Mouse (Mus musculus) heart, postnatal 14 days (tissue): ENCODE measurements around the gene Cdca7. TPM values are rescaled to one million over a fixed set of nuclear protein-coding genes. Genes with fewer than 3 reads are reported as not detected.

ENCODE experiments used
- DNase-seq, 2 experiments: peaks; one replicate each; pipeline ENCODE4 v3.0.0; 2021 to 2022
- intact Hi-C: fragments of 180-260 bp; cut with DNase I; formaldehyde crosslinking; loops from one replicate; pipeline ENCODE4 v1.15.1; 2025
- long read RNA-seq, 2 experiments: library from polyadenylated mRNA; stranded (forward); transcript quantifications; one replicate each; pipeline ENCODE4 v2.0.0; 2021
- total RNA-seq, 2 experiments: library from RNA; stranded (reverse); gene quantifications; 2 replicates each; pipeline ENCODE4 v1.2.3; 2021

The Cdca7 gene
- total RNA-seq: 1 to 10 TPM; 2.9 to 9.4 TPM
- long read RNA-seq, experiment 1, transcript Cdca7-201 (9 exons, 2,424 nt): major isoform, 16 of 18 reads
- long read RNA-seq, experiment 1, partial matches to known transcripts: 0 of 18 reads
- long read RNA-seq, experiment 1, other reads (novel, unspliced or antisense): 2 of 18 reads
- long read RNA-seq, experiment 2, partial matches to known transcripts: 1 of 7 reads
- long read RNA-seq, experiment 2, other reads (novel, unspliced or antisense): 2 of 7 reads

DNA sequence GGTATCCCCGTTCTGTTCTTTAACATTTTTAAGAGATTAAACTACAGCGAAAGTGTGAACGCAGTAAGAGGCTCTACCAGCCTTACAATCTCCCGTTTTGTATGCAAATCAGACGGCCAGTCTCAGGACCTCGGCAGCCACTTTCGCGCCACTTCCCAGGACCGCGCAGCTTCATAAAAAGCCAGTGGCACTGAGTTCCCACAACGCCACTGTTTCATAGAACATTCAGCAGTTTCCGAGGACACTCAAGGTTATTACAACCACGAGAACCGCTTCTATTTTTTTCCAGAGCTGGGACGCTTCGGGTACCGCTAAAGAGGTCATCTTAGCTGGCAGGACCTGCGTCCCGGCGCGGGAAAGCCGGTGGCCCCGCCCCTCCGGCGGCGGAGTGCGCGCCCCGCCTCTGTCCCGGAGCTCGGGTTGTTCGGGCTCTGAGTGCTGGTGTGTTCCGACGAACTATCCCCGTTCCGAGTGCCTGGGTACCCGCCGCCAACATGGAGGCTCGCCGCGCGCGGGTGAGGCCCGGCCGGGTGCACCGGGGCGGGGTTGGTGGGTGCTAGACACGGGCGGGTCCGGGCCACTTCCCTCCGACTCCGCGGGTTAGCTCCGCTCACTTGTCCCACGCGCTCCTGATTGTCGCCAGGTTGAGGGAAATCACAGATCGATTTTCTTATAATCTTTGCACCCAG lies at the start of gene Cdca7:
Cdca7 (plus strand) TSS at position 363 of the 689 bp plus-strand sequence.
- peak; percentile 79 to 80 for DNase-seq
- intact Hi-C loops: loop anchor here (10.0 kb wide), 1 partner anchor 191 kb away; the partner anchor contains the start of gene Map3k20

DNA sequence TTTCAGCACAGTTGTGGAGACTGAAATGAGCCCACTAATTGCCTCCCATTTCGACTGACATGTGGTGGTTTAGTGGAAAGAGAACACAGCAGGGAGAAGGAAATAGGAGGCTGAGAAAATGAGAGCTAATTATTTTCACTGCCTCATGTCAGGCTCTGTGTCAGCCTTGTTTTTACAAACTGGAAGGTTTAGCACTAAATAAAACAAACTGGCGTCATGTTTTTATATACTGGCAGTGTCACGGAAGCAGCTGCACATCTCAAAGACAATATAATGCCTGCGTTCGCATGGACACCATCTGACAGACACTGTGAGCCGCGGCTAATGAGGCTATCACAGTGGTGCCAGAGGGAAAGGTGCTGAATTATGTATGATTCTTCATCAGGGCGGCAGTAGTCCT lies 49.2 kb upstream of the Cdca7 start:
- DNase-seq: no peak
- intact Hi-C loops: no loop called here

DNA sequence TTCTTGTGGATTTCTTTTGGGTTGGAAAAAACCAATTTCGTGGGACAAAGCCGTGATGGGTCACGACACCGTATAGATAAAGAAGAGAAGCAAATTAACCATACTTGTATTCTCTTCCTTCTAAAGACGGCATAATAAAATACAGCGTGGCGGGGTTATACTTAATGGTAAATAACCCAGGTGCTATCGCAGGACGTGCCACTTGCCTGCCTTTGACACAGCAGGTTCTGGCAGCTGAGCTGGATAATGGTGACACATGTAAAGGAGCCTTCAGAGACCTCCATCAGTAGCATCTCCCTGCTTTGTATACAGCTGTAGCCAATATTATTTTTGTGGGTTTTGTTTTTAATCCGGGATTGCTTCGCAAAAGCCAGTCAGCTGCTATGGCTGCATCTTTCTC lies 48.7 kb upstream of the Cdca7 start:
- DNase-seq: no peak
- intact Hi-C loops: no loop called here

DNA sequence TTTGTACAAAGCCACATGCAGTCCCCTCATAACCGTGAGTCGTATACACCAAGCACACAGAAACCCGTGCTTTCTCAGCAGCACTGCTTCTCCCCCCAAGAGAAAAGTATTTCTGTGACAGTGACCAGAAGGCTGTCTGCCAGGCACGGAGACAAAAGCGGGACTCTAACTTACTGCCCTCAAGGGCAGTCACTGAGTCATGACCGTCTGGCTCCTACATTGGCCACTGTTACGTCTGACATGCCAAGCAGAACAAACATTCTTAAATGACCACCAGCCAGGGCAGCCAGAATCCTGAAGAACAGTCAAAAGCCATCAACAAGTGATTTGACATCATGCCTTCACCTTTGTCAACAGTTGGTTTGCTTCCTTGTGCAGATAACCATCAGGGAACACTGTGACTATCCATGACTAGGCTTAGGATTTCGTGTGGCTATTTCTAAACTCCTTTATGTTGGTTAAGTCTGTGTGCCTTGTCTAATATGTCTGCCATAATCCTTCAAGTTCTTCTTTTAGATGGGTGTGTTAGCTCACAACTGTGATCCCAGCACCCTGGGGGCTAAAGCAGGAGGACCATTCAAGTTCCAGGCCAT lies 36.9 kb upstream of the Cdca7 start:
- intact Hi-C loops: no loop called here
- DNase-seq: no peak

DNA sequence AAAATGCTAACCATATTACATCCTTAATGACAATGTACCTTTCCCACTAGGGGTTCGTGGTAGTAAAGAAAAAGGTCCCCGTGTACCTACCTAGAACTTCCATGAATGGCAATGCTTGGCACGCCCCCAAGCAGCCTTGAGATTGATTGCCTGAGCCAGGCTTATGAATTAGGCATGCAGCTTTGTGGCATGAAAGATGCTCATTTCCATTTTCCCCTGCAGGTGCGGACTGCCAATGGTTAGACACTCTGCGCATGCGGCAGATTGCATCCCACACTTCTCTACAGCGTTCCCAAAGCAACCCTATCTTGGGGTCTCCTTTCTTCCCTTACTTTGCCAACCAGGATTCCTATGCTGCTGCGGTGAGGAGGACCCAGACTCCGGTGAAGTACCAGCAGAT lies 34.9 kb upstream of the Cdca7 start:
- intact Hi-C loops: no loop called here
- no peak for DNase-seq

DNA sequence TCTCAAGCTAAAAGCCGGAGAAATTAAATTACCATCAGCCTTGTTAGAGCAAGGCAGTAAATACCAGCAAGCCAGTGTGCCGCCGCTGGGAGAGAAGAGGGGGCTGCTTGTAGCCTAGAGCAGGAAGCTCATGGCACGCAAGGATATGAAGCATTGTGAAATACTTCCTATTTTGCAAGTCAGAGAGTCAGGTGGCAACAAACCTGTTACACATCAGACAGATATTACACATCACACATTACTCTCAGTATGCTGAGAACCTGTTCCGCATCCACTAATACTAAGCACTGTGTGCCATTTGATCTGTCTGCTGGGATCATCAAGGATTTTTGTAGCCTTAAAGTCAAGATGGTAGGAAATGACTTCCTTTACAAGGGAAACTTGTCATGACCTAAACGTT lies 33.1 kb upstream of the Cdca7 start:
- intact Hi-C loops: no loop called here
- no peak for DNase-seq

DNA sequence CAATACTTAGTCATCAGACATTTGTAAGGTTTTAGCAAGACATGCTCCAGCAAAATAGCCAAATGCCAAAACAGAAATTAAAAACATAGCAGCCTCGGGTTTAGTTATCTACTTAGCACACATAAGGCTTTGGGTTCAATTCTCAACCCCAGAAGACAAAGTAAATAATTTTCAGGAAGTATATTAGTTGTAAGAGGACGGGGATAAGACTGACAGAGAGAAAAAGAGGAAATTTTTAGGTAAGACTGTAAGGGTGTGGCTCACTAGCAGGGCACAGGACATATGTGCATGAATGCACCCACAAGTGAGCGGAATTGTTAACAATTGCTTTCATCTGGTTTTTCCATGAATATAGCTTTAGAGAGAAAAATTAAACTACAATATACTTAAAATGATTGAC lies 32.0 kb upstream of the Cdca7 start:
- intact Hi-C loops: no loop called here
- DNase-seq: no peak

DNA sequence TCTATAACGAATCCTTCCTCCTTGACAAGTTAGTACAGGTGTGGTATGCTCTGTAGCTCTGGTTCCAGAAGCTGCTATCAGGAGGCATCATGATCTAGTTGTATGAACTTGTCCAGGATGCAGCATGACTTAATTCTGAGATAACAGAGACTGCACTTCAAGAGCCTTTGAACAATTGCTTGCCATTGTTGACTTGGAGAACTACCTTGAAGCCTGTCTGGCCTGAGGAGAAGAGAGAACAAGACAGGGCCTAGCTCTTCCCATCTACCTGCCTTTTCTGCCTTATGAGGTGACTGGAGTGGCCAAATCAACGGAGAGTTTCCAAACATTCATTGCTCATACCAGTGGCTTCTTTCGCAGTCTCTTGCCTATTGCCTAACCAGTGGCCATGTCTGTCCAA lies 29.9 kb upstream of the Cdca7 start:
- intact Hi-C loops: no loop called here
- no peak for DNase-seq

DNA sequence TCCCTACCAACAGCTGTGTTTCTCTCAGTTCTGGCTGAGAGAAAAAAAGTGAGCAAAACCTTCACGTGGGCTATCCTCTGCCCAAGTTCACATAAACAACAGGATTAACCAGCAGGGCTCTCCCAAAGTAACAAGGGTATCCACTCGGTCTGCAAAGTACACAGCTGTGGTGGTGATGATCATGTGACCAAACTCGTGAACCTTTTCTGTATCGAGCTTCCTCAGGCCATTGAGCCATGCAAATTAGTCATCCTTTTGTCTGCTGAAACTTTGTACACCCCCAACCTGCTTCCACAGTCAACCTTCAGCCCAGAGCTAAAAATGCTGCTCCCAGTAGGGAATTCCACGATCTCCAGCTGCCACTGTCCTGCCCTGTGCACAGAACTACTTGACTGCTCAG lies 29.3 kb upstream of the Cdca7 start:
- no peak for DNase-seq
- intact Hi-C loops: no loop called here

DNA sequence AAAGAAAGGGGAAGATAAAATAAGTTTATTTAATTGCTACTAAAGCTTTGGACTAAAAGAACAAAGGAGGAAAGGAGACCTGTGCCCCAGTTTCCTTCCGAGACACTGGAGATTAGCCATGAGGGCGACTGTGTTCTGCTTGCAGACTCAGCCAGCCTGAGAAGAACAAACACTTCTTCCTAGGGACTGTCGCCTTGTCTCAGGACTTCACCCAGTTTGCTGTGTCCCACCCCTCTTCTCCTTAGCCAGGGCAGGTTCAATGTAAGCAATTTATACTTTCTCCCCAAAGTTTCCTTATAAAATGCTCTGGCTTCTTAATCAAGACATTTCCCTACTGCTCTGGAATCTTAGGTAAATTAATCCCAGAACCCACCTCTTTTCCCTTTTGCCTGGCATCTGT lies 22.4 kb upstream of the Cdca7 start:
- no peak for DNase-seq
- intact Hi-C loops: no loop called here

DNA sequence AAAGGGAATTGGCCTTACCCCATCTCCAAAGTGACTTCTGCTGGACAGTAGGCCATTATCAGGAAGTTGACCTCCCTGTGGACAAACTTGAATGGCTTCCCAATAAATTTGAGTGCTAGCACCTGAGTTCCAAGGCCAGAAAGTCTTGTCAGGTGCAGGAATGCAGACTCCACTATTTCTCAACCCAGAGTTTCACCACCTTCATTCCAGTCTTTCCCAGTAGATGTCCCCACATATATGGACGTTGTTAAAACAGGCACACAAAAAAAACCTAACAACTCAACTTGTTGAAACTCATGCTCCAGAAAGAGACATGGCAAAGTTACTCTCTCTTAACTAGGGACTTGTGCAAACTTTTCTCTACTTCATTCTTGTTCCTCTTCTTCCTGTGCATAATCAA lies 19.8 kb upstream of the Cdca7 start:
- intact Hi-C loops: no loop called here
- no peak for DNase-seq

DNA sequence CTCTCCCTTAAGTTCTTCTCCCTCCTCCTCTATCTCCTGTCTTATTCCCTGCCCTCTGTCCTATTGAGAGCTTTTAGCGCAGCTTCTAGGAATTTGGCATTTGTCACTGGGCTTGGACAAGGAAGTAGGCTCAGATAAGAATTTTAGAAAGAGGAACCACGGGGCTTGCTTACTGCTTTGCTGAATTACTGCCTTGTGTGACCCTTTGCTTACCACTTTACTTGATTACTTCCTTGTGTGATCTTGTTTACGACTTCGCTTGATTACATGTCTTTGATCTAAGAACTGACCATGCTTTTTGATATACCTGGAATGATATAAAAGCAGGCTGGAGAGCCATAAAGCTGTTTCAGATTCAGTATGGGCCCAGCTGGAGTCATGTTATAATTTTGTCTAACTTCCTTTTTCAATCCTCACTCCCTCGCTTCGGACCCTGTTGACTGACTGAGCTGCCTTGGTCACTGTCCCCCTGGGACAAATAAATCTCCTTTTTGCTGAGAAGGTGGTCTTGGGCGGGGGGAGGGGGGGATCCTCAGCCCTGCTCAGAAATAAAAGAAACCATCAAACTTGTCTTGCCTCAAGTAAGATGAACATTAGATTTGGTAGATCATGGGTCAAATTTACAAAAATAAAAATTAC lies 11.5 kb upstream of the Cdca7 start:
- intact Hi-C loops: no loop called here
- DNase-seq: no peak

DNA sequence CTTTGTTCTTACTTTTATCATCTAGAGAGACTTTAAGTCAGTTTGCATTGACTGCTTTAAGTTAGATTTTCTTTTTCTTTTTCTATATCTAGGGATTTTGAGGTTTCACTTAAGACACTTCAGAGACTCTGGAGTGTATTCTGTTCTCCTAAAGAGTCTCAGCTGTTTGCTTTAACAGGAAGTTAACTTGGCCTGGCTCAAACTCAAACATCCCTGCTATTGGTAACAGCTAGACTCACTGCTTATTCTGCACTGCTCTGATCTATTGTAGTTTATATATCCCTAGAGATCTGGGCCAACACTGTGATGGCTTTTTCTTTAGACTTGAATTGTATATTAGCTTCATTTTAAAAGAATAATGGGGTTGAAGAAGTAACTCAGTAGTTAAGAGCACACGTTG lies 8.4 kb upstream of the Cdca7 start:
- intact Hi-C loops: no loop called here
- no peak for DNase-seq

DNA sequence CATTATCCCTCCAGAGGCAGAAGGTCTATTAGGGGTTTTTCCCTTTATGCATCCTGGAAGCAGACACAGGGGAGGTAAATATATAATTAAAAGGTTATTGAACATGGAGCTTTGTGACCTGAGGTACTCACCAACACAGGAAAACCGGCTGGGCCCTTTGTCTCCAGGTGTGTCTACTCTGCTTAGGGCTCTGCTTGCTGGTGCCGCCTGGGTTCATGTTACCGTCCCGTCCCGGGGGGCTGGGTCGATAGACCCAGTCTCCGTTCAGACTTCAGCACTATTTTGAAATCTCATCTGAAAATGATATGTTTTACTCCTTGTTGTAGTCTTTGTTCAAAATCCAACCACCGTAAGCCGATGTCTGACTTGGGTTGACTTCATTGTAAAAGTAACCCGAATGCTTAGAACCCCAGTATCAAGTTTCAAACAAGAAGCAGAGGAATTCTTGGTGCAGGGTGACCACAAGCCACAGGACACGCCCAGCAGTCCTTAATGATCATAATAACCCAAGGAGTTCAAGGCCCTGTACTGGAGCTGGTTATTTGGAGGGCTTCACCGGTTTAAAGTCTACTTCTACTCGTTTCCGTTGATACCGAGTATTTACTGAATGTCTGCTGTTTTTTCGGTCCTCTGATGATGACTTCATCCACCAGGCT lies 4.4 kb upstream of the Cdca7 start:
- intact Hi-C loops: loop anchor here (10.0 kb wide), 1 partner anchor 187 kb away; the partner anchor contains the start of gene Map3k20
- no peak for DNase-seq

DNA sequence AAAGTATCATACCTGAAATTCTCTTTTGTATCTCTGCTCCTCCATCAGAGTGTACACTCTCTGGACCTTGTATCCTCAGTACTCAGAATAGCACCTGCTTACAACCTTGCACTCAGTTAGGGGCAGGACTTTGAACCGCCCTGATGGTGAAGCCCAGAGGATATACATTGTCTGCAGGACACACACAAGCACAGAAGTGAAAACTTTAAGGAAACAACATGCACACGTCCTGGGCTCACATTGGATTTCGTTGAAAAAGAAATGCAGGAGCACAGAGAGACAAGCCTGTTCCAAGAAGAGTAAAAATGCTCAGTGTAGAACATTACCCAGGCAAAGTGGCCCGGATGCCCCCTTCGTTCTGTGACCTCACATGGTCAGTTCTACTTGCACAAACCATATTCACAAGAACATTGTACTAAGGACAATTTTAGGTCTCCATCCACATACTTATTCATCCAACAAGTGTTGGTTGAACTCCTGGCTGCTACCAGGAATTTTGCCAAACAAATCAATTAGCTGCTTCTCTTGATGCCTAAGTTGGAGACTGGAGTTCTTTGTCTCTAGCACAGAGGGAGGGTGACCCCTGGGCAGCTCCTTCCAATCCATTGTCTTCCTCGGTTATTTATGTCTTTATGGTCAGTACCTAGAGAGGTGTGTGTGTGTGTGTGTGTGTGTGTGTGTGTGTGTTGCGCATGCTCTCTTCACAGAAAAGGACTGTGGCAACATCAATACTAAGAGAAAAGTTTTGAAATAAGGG lies 1.2 kb upstream of the Cdca7 start:
- intact Hi-C loops: loop anchor here (10.0 kb wide), 1 partner anchor 190 kb away; the partner anchor contains the start of gene Map3k20
- no peak for DNase-seq

DNA sequence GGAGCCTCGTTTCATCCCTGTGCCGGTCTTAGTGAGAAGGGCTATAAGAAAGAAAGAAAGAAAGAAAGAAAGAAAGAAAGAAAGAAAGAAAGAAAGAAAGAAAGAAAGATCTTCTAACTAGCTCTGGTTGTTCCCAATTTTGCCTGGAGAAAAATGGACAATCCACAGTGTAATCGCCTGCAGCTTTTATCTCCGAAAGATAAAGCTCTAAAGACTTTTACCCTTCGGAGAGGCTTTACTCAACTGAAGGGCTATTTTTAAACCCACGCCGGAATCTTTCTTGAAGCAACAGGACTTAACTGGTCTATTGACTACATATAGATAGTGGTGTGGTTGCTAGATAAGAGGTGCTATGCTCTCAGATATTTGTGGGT lies 549 bp upstream of the Cdca7 start:
- no peak for DNase-seq
- intact Hi-C loops: loop anchor here (10.0 kb wide), 1 partner anchor 191 kb away; the partner anchor contains the start of gene Map3k20

DNA sequence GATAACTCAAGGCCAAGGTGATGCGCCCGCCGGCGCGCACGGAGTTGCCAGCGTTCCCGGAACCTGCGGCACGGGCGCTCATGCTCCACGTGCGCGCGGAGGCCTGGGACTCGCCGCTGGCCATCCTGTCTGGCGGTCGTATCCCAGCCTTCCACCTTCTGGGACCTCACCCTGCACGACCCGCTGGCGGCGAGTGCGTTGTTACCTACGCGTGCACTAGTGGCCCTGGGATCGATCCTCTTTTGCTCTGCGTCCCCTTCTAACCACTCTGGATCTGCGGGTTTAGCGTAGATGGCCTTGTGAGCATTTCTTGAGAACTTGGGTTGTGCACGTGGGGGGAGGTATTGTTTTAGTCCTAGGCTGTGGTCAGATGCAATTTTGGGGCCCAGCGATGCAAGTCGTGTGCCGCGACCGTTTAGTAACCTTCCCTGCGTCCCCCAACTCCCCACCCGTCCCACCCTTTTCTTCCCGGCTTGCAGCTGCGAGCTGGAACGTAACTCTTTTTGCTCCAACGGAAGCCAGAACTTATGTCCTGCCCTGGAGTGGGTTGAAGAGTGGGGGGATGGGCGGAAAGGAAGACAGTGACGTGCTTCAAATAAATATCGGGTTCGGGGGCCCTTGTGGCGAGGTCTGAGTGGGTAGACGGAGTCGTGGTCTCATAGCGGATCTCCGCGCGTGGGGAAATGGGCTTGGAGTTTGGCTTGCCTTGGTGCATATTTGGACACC lies 690 bp downstream of the Cdca7 start:
- intact Hi-C loops: loop anchor here (10.0 kb wide), 1 partner anchor 192 kb away; the partner anchor contains the start of gene Map3k20

DNA sequence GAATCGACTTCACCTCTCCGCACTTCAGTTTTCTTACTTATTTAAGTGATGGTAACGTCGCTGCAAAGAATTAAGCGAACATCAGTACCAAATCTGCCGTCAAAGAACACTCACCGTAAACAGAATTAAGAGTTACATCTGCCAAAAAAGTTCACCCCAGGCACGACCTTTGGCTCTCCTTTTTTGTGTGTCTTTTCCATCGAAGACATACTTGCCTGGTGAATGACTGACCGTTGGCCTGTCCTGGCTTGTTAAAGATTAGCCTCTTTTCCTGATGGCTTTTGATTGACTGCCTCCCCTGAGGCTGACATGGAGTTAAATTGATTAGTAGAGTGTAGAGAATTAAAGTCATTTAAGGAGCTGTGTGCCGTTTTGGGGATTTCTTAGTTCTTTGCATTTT lies 1.3 kb downstream of the Cdca7 start:
- no peak for DNase-seq
- intact Hi-C loops: loop anchor here (10.0 kb wide), 1 partner anchor 192 kb away; the partner anchor contains the start of gene Map3k20

More for the DNA sequence above, 690 bp downstream of the Cdca7 start:
- DNase-seq: peak; percentile 40 to 46

DNA sequence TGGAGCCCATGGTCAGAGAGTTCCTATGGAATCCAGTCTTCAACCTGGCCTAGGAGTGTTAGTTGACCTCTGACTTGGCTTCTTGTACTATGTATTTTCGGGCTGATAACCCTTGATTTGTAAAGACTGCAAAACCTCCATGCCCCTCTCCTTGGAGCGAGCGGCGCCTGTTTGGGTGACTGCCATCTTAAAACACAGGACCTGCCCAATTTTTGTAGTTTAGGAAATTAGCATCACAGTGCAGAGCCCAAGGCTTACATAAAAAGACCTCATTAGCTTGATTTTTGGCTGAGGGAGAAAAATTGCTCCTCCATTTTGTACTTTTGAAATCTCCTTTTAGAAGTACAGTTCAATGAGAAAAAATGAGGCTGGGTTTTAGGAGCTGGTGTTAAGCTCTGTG lies 2.2 kb downstream of the Cdca7 start:
- intact Hi-C loops: loop anchor here (10.0 kb wide), 1 partner anchor 193 kb away; the partner anchor contains the start of gene Map3k20
- no peak for DNase-seq
